In the genomic region with DNA sequence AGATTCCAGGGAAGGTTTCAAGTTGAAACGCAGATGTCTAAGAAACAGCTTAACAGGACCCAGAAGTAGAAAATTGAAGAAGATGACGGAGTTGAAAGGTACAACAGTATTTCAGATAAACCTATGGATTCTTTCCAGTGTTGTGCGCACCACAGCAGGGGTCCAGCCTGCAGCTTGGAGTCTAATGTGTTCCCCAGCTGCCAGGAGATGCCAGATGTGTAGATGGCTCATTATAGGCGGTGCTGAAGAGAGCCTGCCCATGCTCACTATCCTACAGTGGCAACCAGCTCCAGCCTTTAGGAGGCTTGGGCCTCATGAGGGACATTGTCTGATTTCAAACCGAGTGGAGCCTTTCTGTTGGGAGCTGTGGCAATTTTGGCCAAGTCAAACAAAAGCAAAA, we compare ENCODE assay signal across 12 mouse cellular contexts.
"Had no signal": no experiment of that assay in that cellular context is flagged by ENCODE, and none has a peak within 500 bp of the region (broad histone marks: within the 10 kb centered on the region; RNA-seq: fewer than 3 reads in every experiment).

No protein-coding gene starts in this region.

- H3K4me2 ChIP-seq: liver, embryonic 12.5 days; lung, embryonic 14.5 days; midbrain, embryonic 12.5 days had no signal

- H3K36me3 ChIP-seq: liver, embryonic 12.5 days; midbrain, embryonic 12.5 days had no signal

- DNase-seq: kidney, adult 8-10 months; kidney, postnatal 25 days; layer of hippocampus, adult 9-11 months; left cerebral cortex, postnatal 4 days; lung, postnatal 4 days; thymus, adult 18-20 months; thymus, postnatal 25 days had no signal

- ATAC-seq: intestine, postnatal 0 days; liver, embryonic 12.5 days had no signal

- H3K9me3 ChIP-seq: liver, embryonic 12.5 days; midbrain, embryonic 12.5 days had no signal

- H3K4me3 ChIP-seq: liver, embryonic 12.5 days; midbrain, embryonic 12.5 days; myocyte had no signal

- H3K27ac ChIP-seq: liver, embryonic 12.5 days; midbrain, embryonic 12.5 days had no signal

- H3K27me3 ChIP-seq: liver, embryonic 12.5 days had no signal

- H3K4me1 ChIP-seq: liver, embryonic 12.5 days had no signal

- H3K9ac ChIP-seq: liver, embryonic 12.5 days; lung, embryonic 14.5 days; midbrain, embryonic 12.5 days had no signal
